Mouse (Mus musculus): ENCODE measurements around the gene Sept9.

DNA sequence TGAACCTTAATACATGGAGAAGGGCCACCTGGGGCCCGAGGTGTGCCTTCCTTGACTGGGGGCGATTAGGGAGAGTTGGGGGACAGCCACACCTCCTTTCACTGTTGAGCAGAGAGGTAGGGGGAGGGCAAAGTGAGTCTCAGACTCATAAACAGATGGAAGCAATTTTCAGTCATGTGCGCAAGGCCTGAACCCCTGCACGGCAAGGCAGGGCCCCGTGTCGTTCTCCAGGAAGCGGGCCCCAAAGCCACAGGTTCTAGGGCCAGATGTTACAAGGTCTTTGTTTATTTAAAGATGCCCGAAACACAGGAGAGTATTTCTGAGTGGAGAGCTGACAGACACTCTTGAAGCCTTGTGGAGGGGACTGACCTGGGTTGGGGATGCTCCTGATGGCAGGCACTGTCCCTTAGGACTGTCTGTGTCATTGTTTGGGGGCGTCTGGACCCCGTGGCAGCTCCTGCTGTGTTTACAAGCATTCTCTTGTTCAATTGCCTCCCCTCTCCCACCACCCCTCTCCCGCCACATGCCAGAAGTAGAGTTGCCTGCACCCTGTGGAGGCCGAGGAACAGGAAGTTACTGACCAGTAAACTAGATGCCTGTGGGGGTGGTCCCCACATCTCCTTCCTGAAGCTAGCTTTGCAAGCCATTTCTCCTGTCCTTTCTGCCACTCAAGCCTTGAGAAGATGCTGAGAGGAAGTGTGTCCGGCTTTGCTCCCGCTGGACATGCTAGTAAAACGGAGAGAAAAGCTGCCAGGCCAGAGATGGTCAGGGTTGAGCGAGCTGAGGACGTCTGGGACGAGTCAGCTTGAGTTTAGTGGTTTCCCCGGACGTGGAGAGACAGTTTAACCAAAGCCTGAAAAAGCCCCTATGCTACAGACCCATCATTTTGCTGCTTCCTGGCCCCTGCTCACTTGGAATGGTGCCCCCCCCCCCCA, 150.2 kb downstream of the Sept9 start:
- TF ChIP-seq CTCF (IDR thresholded peaks at IDR 0.05), result no peak
- no peak for TF ChIP-seq EP300 (IDR thresholded peaks at IDR 0.05)
